14 mouse cellular contexts compared by ENCODE assay signal in genomic region chr17:32018127-32018894, GRCm38 (mm10). TPM values are rescaled to one million over a fixed set of nuclear protein-coding genes. Genes with fewer than 3 reads are reported as not detected.
DNase-seq lines count a peak whose midpoint lies in the region; ATAC-seq and TF ChIP-seq lines count a peak whose summit lies in the region.
"Had no signal": no experiment of that assay in that cellular context is flagged by ENCODE, and none has a peak within 500 bp of the region (broad histone marks: within the 10 kb centered on the region; RNA-seq: fewer than 3 reads in every experiment).

No protein-coding gene starts in this region.

- H3K4me2 ChIP-seq in embryonic facial prominence, embryonic 13.5 days: no peak overlapping the region
- H3K4me2 ChIP-seq in liver, postnatal 0 days (ENCODE audit: low read depth, low read length): no peak overlapping the region
- no peak overlapping the region for H3K4me2 ChIP-seq in intestine, embryonic 16.5 days (ENCODE audit: low read depth, low read length)
- H3K4me2 ChIP-seq: hindbrain, embryonic 14.5 days had no signal

- TF ChIP-seq POLR2A in embryonic fibroblast, embryonic 13.5 days (IDR thresholded peaks at IDR 0.05; ENCODE audit: low read depth, low read length): no peak

- H3K4me3 ChIP-seq in embryonic facial prominence, embryonic 13.5 days: no peak overlapping the region
- no peak overlapping the region for H3K4me3 ChIP-seq in embryonic facial prominence, embryonic 10.5 days
- H3K4me3 ChIP-seq in embryonic fibroblast, embryonic 13.5 days (ENCODE audit: insufficient read depth, low read length): no peak overlapping the region
- H3K4me3 ChIP-seq in liver, postnatal 0 days (ENCODE audit: low read depth, low read length): no peak overlapping the region
- no peak overlapping the region for H3K4me3 ChIP-seq in intestine, embryonic 16.5 days (ENCODE audit: low read length)

- H3K9ac ChIP-seq in embryonic facial prominence, embryonic 13.5 days: no peak overlapping the region
- no peak overlapping the region for H3K9ac ChIP-seq in liver, postnatal 0 days (replicated peaks)
- no peak overlapping the region for H3K9ac ChIP-seq in intestine, embryonic 16.5 days (ENCODE audit: low read depth, low read length)
- H3K9ac ChIP-seq: hindbrain, embryonic 14.5 days; liver, embryonic 14.5 days had no signal

- 82% methylated on average over 5 of the region's 5 CpGs for WGBS in embryonic facial prominence, embryonic 13.5 days
- WGBS in embryonic facial prominence, embryonic 10.5 days: 83% methylated on average over 5 of the region's 5 CpGs
- 68% methylated on average over 5 of the region's 5 CpGs for WGBS in liver, postnatal 0 days (ENCODE audit: insufficient replicate concordance)
- WGBS in intestine, embryonic 16.5 days: 83% methylated on average over 5 of the region's 5 CpGs

- H3K4me1 ChIP-seq in embryonic facial prominence, embryonic 13.5 days: peaks cover 5% of the 10 kb centered on the region
- H3K4me1 ChIP-seq in embryonic facial prominence, embryonic 10.5 days: 0 out of 2 replicates have a peak, but pooled peaks cover under 1% of the 10 kb centered on the region
- H3K4me1 ChIP-seq in embryonic fibroblast, embryonic 13.5 days (ENCODE audit: control insufficient read depth, insufficient read depth, low read length): no peaks in the 10 kb centered on the region
- H3K4me1 ChIP-seq in liver, postnatal 0 days (ENCODE audit: insufficient read depth): no peaks in the 10 kb centered on the region
- no peaks in the 10 kb centered on the region for H3K4me1 ChIP-seq in intestine, embryonic 16.5 days (ENCODE audit: control insufficient read depth, insufficient read depth, low read length)

- H3K36me3 ChIP-seq in embryonic facial prominence, embryonic 13.5 days: no peaks in the 10 kb centered on the region
- H3K36me3 ChIP-seq in embryonic facial prominence, embryonic 10.5 days (replicated peaks): no peaks in the 10 kb centered on the region
- no peaks in the 10 kb centered on the region for H3K36me3 ChIP-seq in liver, postnatal 0 days (replicated peaks; ENCODE audit: insufficient read depth, low read length)
- H3K36me3 ChIP-seq in intestine, embryonic 16.5 days (ENCODE audit: control insufficient read depth, insufficient read depth, low read length): no peaks in the 10 kb centered on the region

- TF ChIP-seq EP300 in liver, postnatal 0 days (IDR thresholded peaks at IDR 0.05; ENCODE audit: low read depth): no peak

- no peak for ATAC-seq in embryonic facial prominence, embryonic 13.5 days (ENCODE audit: insufficient number of reproducible peaks, insufficient read depth, low FRiP score, low TSS enrichment, low read depth)
- ATAC-seq in liver, postnatal 0 days: no peak
- no peak for ATAC-seq in intestine, embryonic 16.5 days

- no peaks in the 10 kb centered on the region for H3K9me3 ChIP-seq in embryonic facial prominence, embryonic 13.5 days
- no peaks in the 10 kb centered on the region for H3K9me3 ChIP-seq in embryonic facial prominence, embryonic 10.5 days
- no peaks in the 10 kb centered on the region for H3K9me3 ChIP-seq in liver, postnatal 0 days (ENCODE audit: low read length)
- H3K9me3 ChIP-seq in intestine, embryonic 16.5 days (ENCODE audit: control insufficient read depth, low read length): no peaks in the 10 kb centered on the region

- H3K27me3 ChIP-seq in embryonic facial prominence, embryonic 13.5 days: no peaks in the 10 kb centered on the region
- no peaks in the 10 kb centered on the region for H3K27me3 ChIP-seq in embryonic facial prominence, embryonic 10.5 days (replicated peaks; ENCODE audit: low read depth, poor library complexity, severe bottlenecking)
- H3K27me3 ChIP-seq in liver, postnatal 0 days (ENCODE audit: insufficient read depth, low read length): no peaks in the 10 kb centered on the region
- no peaks in the 10 kb centered on the region for H3K27me3 ChIP-seq in intestine, embryonic 16.5 days (replicated peaks; ENCODE audit: control insufficient read depth, insufficient read depth, low read length)

- no peak for TF ChIP-seq CTCF in embryonic fibroblast, embryonic 13.5 days (IDR thresholded peaks at IDR 0.05; ENCODE audit: borderline replicate concordance, insufficient read depth, low read length)
- no peak for TF ChIP-seq CTCF in liver, postnatal 0 days (IDR thresholded peaks at IDR 0.05; ENCODE audit: low read depth)

- H3K27ac ChIP-seq in embryonic facial prominence, embryonic 13.5 days: peak overlapping the region; percentile 33; the same call in 1 of the 2 replicates
- no peak overlapping the region for H3K27ac ChIP-seq in embryonic facial prominence, embryonic 10.5 days (replicated peaks)
- peak overlapping the region; percentile 79 for H3K27ac ChIP-seq in embryonic fibroblast, embryonic 13.5 days (ENCODE audit: insufficient read depth, low read length)
- H3K27ac ChIP-seq in liver, postnatal 0 days (ENCODE audit: low read depth): no peak overlapping the region
- H3K27ac ChIP-seq in intestine, embryonic 16.5 days (ENCODE audit: low read length): no peak overlapping the region
- H3K27ac ChIP-seq: hindbrain, embryonic 14.5 days; liver, embryonic 14.5 days had no signal

- DNase-seq in embryonic facial prominence, embryonic 10.5 days (ENCODE audit: low spot score): no peak
- DNase-seq in heart, adult 9 months (ENCODE audit: low spot score in 2 of 2): peak; percentile 60 to 64
- DNase-seq in heart, postnatal 4 days: peak; percentile 39
- no peak for DNase-seq in kidney, postnatal 10 days
- DNase-seq in liver, postnatal 0 days: no peak
- DNase-seq: adrenal gland, postnatal 14 days; kidney, adult 18-20 months had no signal

RNA-seq across cellular contexts. Expression of gene Rrp1b, which starts 17.6 kb away (rescaled TPM):
- 75.8 and 82.2 TPM in 2 replicates for polyA plus RNA-seq in embryonic facial prominence, embryonic 13.5 days (2015; fragmentation: Nextera tagmentation; extraction: Ambion mirVana)
- polyA plus RNA-seq in embryonic facial prominence, embryonic 10.5 days (2016; fragmentation: Nextera tagmentation; extraction: Ambion mirVana): 109 and 122 TPM in 2 replicates
- polyA plus RNA-seq in embryonic fibroblast, embryonic 13.5 days (2011; ENCODE audit: insufficient read length, low read depth, missing spikeins): 30.0 and 38.6 TPM in 2 replicates
- total RNA-seq in heart, postnatal 4 days (2021): 10 to 100 TPM; 16.2 to 16.8 TPM
- 10.5 and 13.9 TPM in 2 replicates for polyA plus RNA-seq in liver, postnatal 0 days (2015; fragmentation: Nextera tagmentation; extraction: Ambion mirVana)
- 41.2 and 49.5 TPM in 2 replicates for polyA plus RNA-seq in intestine, embryonic 16.5 days (2015; fragmentation: Nextera tagmentation; extraction: Ambion mirVana)

RNA-seq across cellular contexts. Expression of gene Hsf2bp, which starts 17.8 kb away (rescaled TPM):
- 0.41 and 0.56 TPM in 2 replicates for polyA plus RNA-seq in embryonic facial prominence, embryonic 13.5 days (2015; fragmentation: Nextera tagmentation; extraction: Ambion mirVana)
- 0.44 and 0.54 TPM in 2 replicates for polyA plus RNA-seq in embryonic facial prominence, embryonic 10.5 days (2016; fragmentation: Nextera tagmentation; extraction: Ambion mirVana)
- not detected in 2 replicates for polyA plus RNA-seq in embryonic fibroblast, embryonic 13.5 days (2011; ENCODE audit: insufficient read length, low read depth, missing spikeins)
- total RNA-seq in heart, postnatal 4 days (2021): under 1 TPM; 0.95 to 0.98 TPM
- 0.21 and 0.42 TPM in 2 replicates for polyA plus RNA-seq in liver, postnatal 0 days (2015; fragmentation: Nextera tagmentation; extraction: Ambion mirVana)
- polyA plus RNA-seq in intestine, embryonic 16.5 days (2015; fragmentation: Nextera tagmentation; extraction: Ambion mirVana): 0.15 and 0.53 TPM in 2 replicates
- total RNA-seq: common myeloid progenitor, adult 5-6 weeks; monocyte, adult 5-6 weeks had no signal

Comparison
In these comparisons a context has a peak if more than half of its experiments do, and no peak if none do; other contexts are left out.
1. H3K27ac ChIP-seq: peak in embryonic facial prominence, embryonic 13.5 days (single experiment) and embryonic fibroblast, embryonic 13.5 days (single experiment); none in embryonic facial prominence, embryonic 10.5 days (single experiment), liver, postnatal 0 days (single experiment) and intestine, embryonic 16.5 days (single experiment).
2. DNase-seq: peak in heart, adult 9 months (2 of 2) and heart, postnatal 4 days (single experiment); none in embryonic facial prominence, embryonic 10.5 days (single experiment), kidney, postnatal 10 days (single experiment) and liver, postnatal 0 days (single experiment).